Mouse (Mus musculus): Measurements from ENCODE around the gene Ergic2.

DNA sequence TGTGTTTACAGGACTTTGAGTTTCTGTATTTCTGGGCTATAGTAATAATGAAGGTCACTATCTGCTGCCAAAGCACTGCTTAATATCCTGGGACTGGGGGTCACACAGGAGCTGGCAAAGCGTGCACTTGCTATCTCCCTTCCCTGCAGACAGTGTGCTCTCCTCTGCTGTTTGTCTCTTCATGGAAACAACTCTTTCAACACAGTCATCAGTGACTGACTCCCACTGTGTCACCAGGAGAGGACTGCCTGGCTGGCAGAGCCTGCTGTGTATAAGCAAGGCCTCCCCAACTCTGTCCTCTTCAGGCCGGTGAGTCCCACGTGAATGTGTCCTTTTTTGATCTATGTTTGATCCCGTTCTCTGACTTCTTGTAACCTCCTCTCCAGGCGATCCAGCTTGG is 25.3 kb upstream of the Ergic2 start:
- TF ChIP-seq CTCF (IDR thresholded peaks at IDR 0.05) (no peak), POLR2A (IDR thresholded peaks at IDR 0.05; ENCODE audit: insufficient read depth, low read depth, low read length) (no peak)
